Mouse (Mus musculus) heart, postnatal 14 days (tissue): ENCODE results near the gene Sh2d5. TPM values are rescaled to one million over a fixed set of nuclear protein-coding genes. Genes with fewer than 3 reads are reported as not detected.

ENCODE experiments used
- DNase-seq, 2 experiments: peaks; one replicate each; pipeline ENCODE4 v3.0.0; 2021 to 2022
- intact Hi-C: fragments of 180-260 bp; cut with DNase I; formaldehyde crosslinking; loops from one replicate; pipeline ENCODE4 v1.15.1; 2025
- long read RNA-seq, 2 experiments: library from polyadenylated mRNA; stranded (forward); transcript quantifications; one replicate each; pipeline ENCODE4 v2.0.0; 2021
- total RNA-seq, 2 experiments: library from RNA; stranded (reverse); gene quantifications; 2 replicates each; pipeline ENCODE4 v1.2.3; 2021

Gene Sh2d5
- under 1 TPM; 0.07 to 0.50 TPM for total RNA-seq
- long read RNA-seq, experiment 1 = 0 reads
- long read RNA-seq, experiment 2 = 0 reads

DNA sequence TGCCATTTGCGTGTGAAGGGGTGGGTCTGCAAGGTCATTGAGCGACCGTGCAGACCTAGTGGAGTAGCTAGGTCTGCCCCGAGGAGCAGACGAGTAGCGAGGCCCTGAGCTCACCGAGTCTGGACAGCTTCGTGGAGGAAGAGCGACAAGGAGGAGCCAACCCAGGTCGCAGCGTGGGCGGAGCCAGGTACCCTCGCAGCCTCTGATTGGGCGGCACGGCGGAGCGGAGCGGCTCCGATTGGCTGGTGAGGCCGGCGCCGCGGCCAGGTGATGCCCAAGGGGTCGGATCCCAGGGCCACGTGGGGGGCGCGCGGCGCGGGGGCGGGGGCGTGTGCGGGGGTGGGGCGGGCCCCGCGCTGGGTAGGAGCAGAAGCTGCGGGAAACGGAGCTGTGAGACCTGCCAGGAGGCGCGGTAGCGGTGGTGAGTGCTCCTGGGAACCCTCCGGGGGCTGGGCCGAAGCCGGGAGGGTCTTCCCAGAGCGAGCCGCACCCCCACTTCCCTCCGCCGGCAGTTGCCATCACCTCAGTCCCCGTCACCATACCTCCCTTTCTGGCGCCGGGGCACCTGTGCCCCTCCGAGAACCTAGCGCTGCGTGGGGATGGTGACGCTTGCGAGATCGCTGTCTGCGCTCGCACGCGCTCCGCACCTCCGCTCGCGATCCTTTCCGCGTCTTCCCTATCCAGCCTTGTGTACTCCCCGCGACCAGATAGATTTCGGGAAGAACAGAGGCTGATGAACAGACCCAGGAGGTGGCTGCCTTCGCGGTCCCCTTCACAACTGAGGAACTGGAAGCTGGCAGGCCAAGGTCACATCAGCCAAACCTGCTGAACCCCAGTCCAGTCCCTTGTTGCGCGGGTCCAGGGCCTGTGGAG, at the start of gene Sh2d5, which contains the start of gene Kif17:
Sh2d5 (plus strand) TSS at position 316 of the 873 bp plus-strand sequence.
Kif17 (plus strand) TSS at position 348 of the 873 bp plus-strand sequence.
- intact Hi-C loops = no loop called here
- DNase-seq = peak; percentile 49 to 52

DNA sequence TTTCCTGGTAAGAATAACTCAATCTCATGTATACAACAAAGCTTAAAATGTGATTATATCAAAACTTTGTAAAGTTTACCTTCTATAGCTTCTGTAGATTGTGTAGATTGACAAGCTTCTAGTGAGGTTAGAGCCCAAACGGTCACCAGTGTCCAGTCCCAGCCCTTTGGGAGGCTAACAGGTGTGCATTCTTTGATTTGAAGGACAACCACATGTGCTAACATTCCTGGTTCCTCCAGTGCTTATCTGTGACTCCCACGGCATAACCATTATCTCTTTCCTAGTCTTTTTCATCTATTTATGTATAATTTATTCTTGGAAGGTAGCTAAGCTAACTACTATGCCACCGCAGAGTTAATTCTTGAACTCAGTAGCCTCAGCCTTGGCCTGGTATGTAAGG, 49.4 kb upstream of the Sh2d5 start:
- intact Hi-C loops = no loop called here
- DNase-seq = no peak

- no peak for DNase-seq
- intact Hi-C loops = no loop called here
Observed at GRCm38 (mm10) chr4:138201696-138202095, 48.5 kb upstream of the Sh2d5 start.

DNA sequence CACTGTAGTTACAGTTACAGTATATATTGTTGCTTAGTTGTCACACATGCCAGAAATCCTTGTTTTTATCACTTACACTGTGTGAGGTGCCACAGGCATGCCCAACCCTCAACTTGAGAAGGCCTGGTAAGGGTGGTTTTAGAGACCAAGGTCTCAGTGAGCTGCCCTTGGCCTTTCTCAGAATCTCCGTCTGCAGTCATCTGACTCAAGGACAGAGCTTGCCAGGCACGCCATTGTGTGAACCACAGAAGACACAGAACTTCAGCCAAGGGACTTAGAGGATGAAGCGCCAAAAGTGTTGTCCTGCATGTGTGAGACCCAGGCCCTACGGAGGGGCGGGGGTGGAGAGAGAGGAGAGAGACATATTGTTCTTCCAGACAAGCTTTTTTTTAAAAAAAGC, 40.1 kb upstream of the Sh2d5 start:
- no peak for DNase-seq
- intact Hi-C loops = no loop called here

- no peak for DNase-seq
- intact Hi-C loops = no loop called here
Observed at GRCm38 (mm10) chr4:138213861-138214260, 36.3 kb upstream of the Sh2d5 start.

DNA sequence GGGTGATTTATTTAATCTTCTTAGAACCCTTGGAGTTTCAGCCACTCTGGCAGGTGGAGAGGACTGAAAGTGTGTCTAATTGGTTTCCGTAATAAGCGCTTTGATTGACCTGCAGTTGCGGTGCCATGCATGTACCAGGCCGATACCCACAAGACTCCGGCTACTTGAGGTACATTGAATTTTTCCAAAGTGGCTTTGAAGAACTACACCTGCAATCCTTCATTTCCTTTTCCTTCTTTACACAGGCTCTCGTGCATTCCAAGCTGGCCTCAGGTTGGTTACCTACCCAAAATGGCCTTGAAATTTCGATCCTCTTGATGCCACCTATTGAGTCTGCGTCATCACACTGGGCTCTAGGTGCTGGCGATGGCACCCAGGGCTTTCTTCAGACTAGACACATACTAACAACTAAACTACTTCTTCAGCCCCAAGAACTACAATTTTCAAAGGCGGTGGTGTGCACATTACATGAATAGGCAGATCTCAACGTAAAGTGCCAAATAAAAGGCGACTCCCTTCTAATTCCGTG, 34.5 kb upstream of the Sh2d5 start:
- DNase-seq = no peak
- intact Hi-C loops = no loop called here

GRCm38 (mm10) chr4:138216200-138216890, 33.9 kb upstream of the Sh2d5 start, which contains the start of gene Hp1bp3:
Hp1bp3 (plus strand) TSS chr4:138216296.
- DNase-seq = peak; percentile 88 to 91
- intact Hi-C loops = no loop called here

- peak; percentile 99 for DNase-seq
- intact Hi-C loops = no loop called here
Observed at GRCm38 (mm10) chr4:138216891-138217392, 33.3 kb upstream of the Sh2d5 start.

DNA sequence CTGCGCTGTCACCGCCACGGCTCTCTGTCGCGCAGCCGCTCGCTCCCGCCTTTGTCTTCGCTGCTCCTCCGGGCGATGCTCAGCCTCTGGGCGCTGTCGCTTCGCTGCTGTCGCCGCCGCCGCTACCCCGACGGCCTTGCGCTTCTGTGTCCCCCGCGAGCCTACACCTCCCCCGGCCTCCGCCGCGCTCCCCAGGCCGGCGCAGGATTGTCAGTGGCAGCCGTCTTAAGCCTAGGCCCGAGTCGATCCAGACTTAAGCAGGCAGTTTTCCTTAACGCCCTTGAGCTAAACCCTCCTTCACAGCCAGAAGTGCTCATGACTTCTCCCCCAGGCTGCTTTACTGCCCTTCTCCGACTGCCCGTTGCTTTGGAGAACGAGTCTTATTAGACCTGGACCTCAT, 32.8 kb upstream of the Sh2d5 start:
- peak in 1 of 2 experiments; percentile 43 for DNase-seq
- intact Hi-C loops = no loop called here

GRCm38 (mm10) chr4:138217951-138218685, 32.1 kb upstream of the Sh2d5 start:
- intact Hi-C loops = no loop called here
- no peak for DNase-seq

GRCm38 (mm10) chr4:138219331-138219730, 30.9 kb upstream of the Sh2d5 start:
- intact Hi-C loops = no loop called here
- DNase-seq = no peak

- intact Hi-C loops = no loop called here
- no peak for DNase-seq
Observed at GRCm38 (mm10) chr4:138220761-138221160, 29.4 kb upstream of the Sh2d5 start.

DNA sequence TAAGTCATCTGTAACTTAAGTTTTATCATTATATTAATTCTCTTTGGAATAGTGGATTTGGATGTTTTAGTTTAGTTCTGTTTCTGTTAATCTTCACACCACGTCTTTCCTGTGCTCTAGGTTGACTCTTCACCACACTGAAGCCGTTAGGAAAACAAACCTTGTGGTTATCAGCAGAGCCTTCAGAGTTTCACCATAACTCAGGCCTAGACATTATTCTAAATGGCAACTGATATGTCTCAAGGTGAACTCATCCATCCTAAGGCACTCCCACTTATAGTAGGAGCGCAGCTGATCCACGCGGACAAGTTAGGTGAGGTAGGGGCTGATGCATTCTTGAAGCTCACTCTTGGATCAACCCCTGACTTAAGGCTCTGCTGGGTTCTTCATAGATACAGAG, 28.8 kb upstream of the Sh2d5 start:
- no peak for DNase-seq

GRCm38 (mm10) chr4:138222396-138222795, 27.8 kb upstream of the Sh2d5 start:
- intact Hi-C loops = no loop called here
- no peak for DNase-seq

More for the DNA sequence above, 28.8 kb upstream of the Sh2d5 start:
- intact Hi-C loops = no loop called here

DNA sequence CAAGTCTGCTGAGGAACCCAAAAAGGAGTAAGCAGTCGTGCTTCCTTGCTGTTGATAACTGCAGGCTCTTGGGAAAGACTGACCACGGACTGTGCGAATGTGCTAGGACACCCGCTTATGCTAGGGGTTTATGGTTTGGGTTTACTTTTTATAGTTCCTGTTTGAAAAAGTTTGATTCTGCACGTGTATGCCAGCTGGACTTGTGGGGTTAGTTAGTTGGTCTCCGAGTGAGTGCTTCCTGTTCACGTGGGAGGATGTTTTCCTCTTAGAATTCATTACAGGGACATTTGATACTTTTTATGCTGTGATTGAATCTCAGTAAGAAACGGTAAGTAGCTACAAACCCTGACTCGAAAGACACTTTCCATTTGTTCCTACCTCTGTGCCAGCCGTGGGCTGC, 26.6 kb upstream of the Sh2d5 start:
- intact Hi-C loops = no loop called here
- DNase-seq = no peak

GRCm38 (mm10) chr4:138246756-138247665, 3.2 kb upstream of the Sh2d5 start:
- no peak for DNase-seq
- intact Hi-C loops = no loop called here

DNA sequence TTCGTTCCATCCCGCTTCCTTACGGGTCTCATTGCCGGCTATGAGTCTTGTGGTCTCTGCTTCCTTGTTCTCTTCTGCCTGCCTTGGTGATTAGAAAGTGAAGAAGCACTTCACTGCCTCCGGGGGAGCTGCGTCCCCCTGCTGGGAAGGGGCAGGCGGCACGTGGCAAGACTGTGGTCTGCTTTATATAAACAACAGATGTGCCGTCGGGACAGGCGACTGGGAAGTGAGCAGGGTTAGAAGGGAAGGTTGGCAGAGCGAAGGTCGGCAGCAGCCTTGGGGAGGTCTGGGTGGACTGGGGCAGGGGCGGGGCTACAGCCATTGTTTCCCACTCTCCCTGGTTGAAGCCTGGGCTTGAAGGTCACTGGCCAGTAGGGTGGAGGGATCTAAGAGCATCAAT, 1.6 kb downstream of the Sh2d5 start:
- peak in 1 of 2 experiments; percentile 13 for DNase-seq
- intact Hi-C loops = no loop called here

DNA sequence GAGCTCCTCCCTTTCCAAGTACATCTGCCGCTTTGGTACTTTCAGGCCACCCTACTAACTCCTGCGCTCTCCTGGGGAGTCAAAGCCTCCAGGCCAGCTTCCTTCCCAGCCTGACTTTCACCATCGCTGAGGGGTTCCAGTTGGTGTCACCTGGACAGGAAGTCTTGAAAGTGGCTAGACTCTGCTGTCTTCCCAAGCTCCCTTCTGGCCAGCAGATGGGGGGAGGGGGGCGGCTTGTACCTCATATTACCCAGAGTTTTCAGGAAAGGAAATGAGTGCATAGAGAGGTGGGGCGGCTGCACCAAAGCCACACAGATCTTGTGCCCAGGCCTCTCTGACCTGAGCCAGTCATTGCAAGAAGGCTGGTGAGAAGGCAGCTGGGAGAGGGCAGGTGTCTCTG, 2.0 kb downstream of the Sh2d5 start:
- intact Hi-C loops = no loop called here
- DNase-seq = no peak

- intact Hi-C loops = no loop called here
- DNase-seq = no peak
Observed at GRCm38 (mm10) chr4:138257116-138257687, 7.0 kb downstream of the Sh2d5 start.
